Mouse (Mus musculus): Measurements from ENCODE around the gene Fgfr2.
A peak's percentile ranks its signal among the peaks of the same experiment; 100 is the strongest.

DNA sequence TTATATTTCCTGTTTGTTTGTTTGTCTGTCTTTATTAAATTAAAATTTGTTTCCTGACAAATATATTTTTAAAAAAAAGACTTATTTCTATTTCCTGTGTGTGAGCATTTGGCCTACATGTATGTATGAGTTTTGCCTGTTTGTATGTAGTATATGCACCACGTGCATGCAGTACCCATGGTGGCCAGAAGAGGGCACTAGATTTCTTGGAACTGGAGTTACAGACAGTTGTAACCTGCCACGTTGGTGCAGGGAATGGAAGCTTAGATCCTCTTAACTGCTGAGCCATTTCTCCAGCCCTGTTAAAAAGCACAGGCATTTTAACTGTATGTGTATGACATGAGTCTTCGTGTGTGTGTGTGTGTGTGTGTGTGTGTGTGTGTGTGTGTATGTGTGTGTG, 1365.2 kb downstream of the Fgfr2 start:
- TF ChIP-seq EP300 (IDR thresholded peaks at IDR 0.05) (no peak), CTCF (IDR thresholded peaks at IDR 0.05) (peak; percentile 37)
